In the genomic region with DNA sequence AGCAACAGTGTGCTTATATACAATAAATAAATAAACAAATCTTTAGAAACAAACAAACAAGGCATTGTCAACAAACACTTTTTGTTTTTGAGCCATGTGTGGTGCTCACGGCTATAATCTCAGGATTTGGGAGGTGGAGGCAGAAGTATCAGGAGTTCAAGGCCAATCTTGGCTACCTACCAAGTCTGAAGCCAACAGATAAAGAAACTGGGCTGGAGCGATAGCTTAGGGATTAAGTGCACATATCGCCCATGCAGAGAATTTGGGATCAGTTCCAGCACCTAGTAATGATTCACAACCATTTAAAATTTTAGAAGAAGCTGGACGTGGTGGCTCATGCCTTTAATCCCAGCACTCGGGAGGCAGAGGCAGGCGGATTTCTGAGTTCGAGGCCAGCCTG, we compare ENCODE assay signal across 30 mouse cellular contexts. TPM values are rescaled to one million over a fixed set of nuclear protein-coding genes. Genes with fewer than 3 reads are reported as not detected.
DNase-seq lines count a peak whose midpoint lies in the region; ATAC-seq and TF ChIP-seq lines count a peak whose summit lies in the region.
"Had no signal": no experiment of that assay in that cellular context is flagged by ENCODE, and none has a peak within 500 bp of the region (broad histone marks: within the 10 kb centered on the region; RNA-seq: fewer than 3 reads in every experiment).

No protein-coding gene starts in this region.

- WGBS in kidney, adult 2 months: 57% methylated on average over 7 of the region's 7 CpGs
- WGBS in midbrain, embryonic 11.5 days: 85% methylated on average over 7 of the region's 7 CpGs
- 86% methylated on average over 7 of the region's 7 CpGs for WGBS in midbrain, postnatal 0 days
- 88% methylated on average over 7 of the region's 7 CpGs for whole genome bisulfite sequencing in forebrain, embryonic 14.5 days

- peak; percentile 4 for DNase-seq in kidney, adult 2 months
- DNase-seq in kidney, postnatal 36 days: no peak
- DNase-seq in midbrain, embryonic 11.5 days (ENCODE audit: low spot score, missing footprints): peak; percentile 12
- DNase-seq in midbrain, postnatal 0 days (ENCODE audit: low spot score): no peak
- DNase-seq in forebrain, embryonic 14.5 days (ENCODE audit: low spot score): no peak
- no peak for DNase-seq in embryo, embryonic 9.5 days (ENCODE audit: extremely low spot score)
- DNase-seq: adrenal gland, adult 8-10 months; adrenal gland, postnatal 14 days; adrenal gland, postnatal 36 days; B cell, adult 2 months; cerebellum, adult 11-12 months; cerebellum, adult 2 months; cerebellum, adult 9-10 months; cerebellum, postnatal 10 days; cerebellum, postnatal 25 days; forebrain, postnatal 0 days had no signal

- TF ChIP-seq CTCF in kidney, adult 2 months (conservative IDR thresholded peaks at IDR 0.05; ENCODE audit: insufficient read depth, insufficient read length, low read depth, low read length): no peak
- TF ChIP-seq CTCF in midbrain, postnatal 0 days (IDR thresholded peaks at IDR 0.05): no peak

- no peak for ATAC-seq in midbrain, embryonic 11.5 days (ENCODE audit: low FRiP score)
- no peak for ATAC-seq in midbrain, postnatal 0 days (ENCODE audit: low FRiP score)
- ATAC-seq in megakaryocyte progenitor cell, adult 5-6 weeks (replicated peaks; ENCODE audit: poor library complexity): peak; percentile 63
- ATAC-seq in forebrain, embryonic 14.5 days: no peak
- ATAC-seq: activated CD4-positive, CD25-positive, alpha-beta regulatory T cell, adult 4 months; CD4-positive, CD25-positive, alpha-beta regulatory T cell, adult 4 months; forebrain, embryonic 15.5 days; forebrain, postnatal 0 days; Patski had no signal

- H3K9me3 ChIP-seq in midbrain, embryonic 11.5 days (ENCODE audit: control insufficient read depth, low read length): no peaks in the 10 kb centered on the region; the same call in 1 of the 2 replicates
- H3K9me3 ChIP-seq in midbrain, postnatal 0 days (ENCODE audit: low read length): no peaks in the 10 kb centered on the region
- H3K9me3 ChIP-seq in forebrain, embryonic 14.5 days (replicated peaks; ENCODE audit: control insufficient read depth, low read length): no peaks in the 10 kb centered on the region
- H3K9me3 ChIP-seq: embryonic facial prominence, embryonic 13.5 days; embryonic facial prominence, embryonic 15.5 days; forebrain, embryonic 15.5 days; G1E had no signal

- H3K27ac ChIP-seq in kidney, adult 2 months (ENCODE audit: insufficient read depth, low read depth, low read length): no peak overlapping the region
- H3K27ac ChIP-seq in midbrain, embryonic 11.5 days (ENCODE audit: low read depth, low read length): no peak overlapping the region
- no peak overlapping the region for H3K27ac ChIP-seq in midbrain, postnatal 0 days (ENCODE audit: low read depth, low read length)
- no peak overlapping the region for H3K27ac ChIP-seq in forebrain, embryonic 14.5 days (ENCODE audit: low read depth, low read length)
- H3K27ac ChIP-seq: embryonic facial prominence, embryonic 13.5 days; embryonic facial prominence, embryonic 15.5 days; forebrain, embryonic 10.5 days; forebrain, embryonic 12.5 days; forebrain, embryonic 15.5 days had no signal

- TF ChIP-seq POLR2A in kidney, adult 2 months (IDR thresholded peaks at IDR 0.05; ENCODE audit: low read depth, low read length): no peak

- H3K4me1 ChIP-seq in kidney, adult 2 months (ENCODE audit: control insufficient read depth, insufficient read depth, low read length): no peaks in the 10 kb centered on the region
- no peaks in the 10 kb centered on the region for H3K4me1 ChIP-seq in midbrain, embryonic 11.5 days (ENCODE audit: control insufficient read depth, insufficient read depth, low read length)
- H3K4me1 ChIP-seq in midbrain, postnatal 0 days (ENCODE audit: insufficient read depth, low read length): no peaks in the 10 kb centered on the region
- H3K4me1 ChIP-seq in forebrain, embryonic 14.5 days (ENCODE audit: control insufficient read depth, insufficient read depth, low read length): no peaks in the 10 kb centered on the region
- H3K4me1 ChIP-seq: forebrain, embryonic 12.5 days; forebrain, embryonic 15.5 days had no signal

- no peak overlapping the region for H3K9ac ChIP-seq in midbrain, embryonic 11.5 days (ENCODE audit: low read length)
- H3K9ac ChIP-seq in midbrain, postnatal 0 days (replicated peaks; ENCODE audit: low read length, poor library complexity, severe bottlenecking): no peak overlapping the region
- no peak overlapping the region for H3K9ac ChIP-seq in forebrain, embryonic 14.5 days (ENCODE audit: low read length)
- H3K9ac ChIP-seq: embryonic facial prominence, embryonic 13.5 days; embryonic facial prominence, embryonic 15.5 days; forebrain, embryonic 12.5 days; forebrain, embryonic 15.5 days; forebrain, postnatal 0 days had no signal

- no peak overlapping the region for H3K4me3 ChIP-seq in kidney, adult 2 months (ENCODE audit: insufficient read depth, low read depth, low read length)
- H3K4me3 ChIP-seq in midbrain, embryonic 11.5 days (ENCODE audit: low read depth, low read length): no peak overlapping the region
- H3K4me3 ChIP-seq in midbrain, postnatal 0 days (ENCODE audit: low read depth, low read length): no peak overlapping the region
- no peak overlapping the region for H3K4me3 ChIP-seq in forebrain, embryonic 14.5 days (ENCODE audit: low read depth, low read length)
- H3K4me3 ChIP-seq: embryonic facial prominence, embryonic 13.5 days; embryonic facial prominence, embryonic 15.5 days; erythroblast, embryonic 14.5 days; forebrain, embryonic 10.5 days; forebrain, embryonic 12.5 days; forebrain, embryonic 15.5 days had no signal

- no peaks in the 10 kb centered on the region; the same call in 1 of the 2 replicates for H3K27me3 ChIP-seq in kidney, adult 2 months (replicated peaks; ENCODE audit: control insufficient read depth, insufficient read depth, low read length)
- H3K27me3 ChIP-seq in midbrain, embryonic 11.5 days (ENCODE audit: control insufficient read depth, insufficient read depth, low read length): peaks cover 20% of the 10 kb centered on the region
- H3K27me3 ChIP-seq in midbrain, postnatal 0 days (ENCODE audit: insufficient read depth, low read length): peaks cover 17% of the 10 kb centered on the region
- peaks cover 9% of the 10 kb centered on the region for H3K27me3 ChIP-seq in forebrain, embryonic 14.5 days (replicated peaks; ENCODE audit: control insufficient read depth, insufficient read depth, low read length)

- H3K4me2 ChIP-seq in midbrain, embryonic 11.5 days: no peak overlapping the region
- H3K4me2 ChIP-seq in midbrain, postnatal 0 days (ENCODE audit: low read depth, low read length, poor library complexity, severe bottlenecking): no peak overlapping the region
- no peak overlapping the region for H3K4me2 ChIP-seq in forebrain, embryonic 14.5 days (ENCODE audit: low read length)
- H3K4me2 ChIP-seq: embryonic facial prominence, embryonic 13.5 days; embryonic facial prominence, embryonic 15.5 days; forebrain, embryonic 12.5 days; forebrain, embryonic 15.5 days had no signal

- no peaks in the 10 kb centered on the region for H3K36me3 ChIP-seq in kidney, adult 2 months (ENCODE audit: control insufficient read depth, insufficient read depth, low read length)
- H3K36me3 ChIP-seq in midbrain, embryonic 11.5 days (ENCODE audit: control insufficient read depth, insufficient read depth, low read length): no peaks in the 10 kb centered on the region
- H3K36me3 ChIP-seq in midbrain, postnatal 0 days (ENCODE audit: insufficient read depth, low read length): no peaks in the 10 kb centered on the region
- no peaks in the 10 kb centered on the region for H3K36me3 ChIP-seq in forebrain, embryonic 14.5 days (ENCODE audit: control insufficient read depth, insufficient read depth, low read length)
- H3K36me3 ChIP-seq: embryonic facial prominence, embryonic 13.5 days; embryonic facial prominence, embryonic 15.5 days; forebrain, embryonic 10.5 days; forebrain, embryonic 12.5 days; forebrain, embryonic 15.5 days; G1E had no signal

RNA-seq across cellular contexts. Expression of gene Mei1, which starts 3.7 kb away (rescaled TPM):
- polyA plus RNA-seq in kidney, adult 2 months (2012; rRNA removed): not detected in 2 replicates
- 0.04 TPM in 1 of 2 replicates, not detected in the other for polyA plus RNA-seq in midbrain, embryonic 11.5 days (2014; fragmentation: Nextera tagmentation; extraction: Ambion mirVana)
- not detected in 2 replicates for total RNA-seq in midbrain, postnatal 0 days (2014; rRNA removed)
- polyA plus RNA-seq in midbrain, postnatal 0 days (2015; fragmentation: Nextera tagmentation; extraction: Ambion mirVana): 0.12 and 0.16 TPM in 2 replicates
- total RNA-seq in megakaryocyte progenitor cell, adult 5-6 weeks (2015): not detected in 2 replicates
- not detected in 2 replicates for total RNA-seq in megakaryocyte progenitor cell, adult 5-6 weeks (2017)
- not detected in 2 replicates for polyA plus RNA-seq in forebrain, embryonic 14.5 days (2014; fragmentation: Nextera tagmentation; extraction: Ambion mirVana)
- polyA plus RNA-seq: activated CD4-positive, CD25-positive, alpha-beta regulatory T cell, adult 4 months; CD4-positive, CD25-positive, alpha-beta regulatory T cell, adult 4 months; embryonic facial prominence, embryonic 11.5 days; embryonic facial prominence, embryonic 13.5 days; erythroblast, embryonic 14.5 days; forebrain, embryonic 15.5 days; G1E; Patski had no signal

RNA-seq across cellular contexts. Expression of gene 4930407I10Rik, which starts 14.5 kb away (rescaled TPM):
- polyA plus RNA-seq in kidney, adult 2 months (2012; rRNA removed): 0.01 and 0.02 TPM in 2 replicates
- polyA plus RNA-seq in midbrain, embryonic 11.5 days (2014; fragmentation: Nextera tagmentation; extraction: Ambion mirVana): not detected in 2 replicates
- total RNA-seq in midbrain, postnatal 0 days (2014; rRNA removed): 0.05 TPM in 1 of 2 replicates, not detected in the other
- not detected in 2 replicates for polyA plus RNA-seq in midbrain, postnatal 0 days (2015; fragmentation: Nextera tagmentation; extraction: Ambion mirVana)
- not detected in 2 replicates for total RNA-seq in megakaryocyte progenitor cell, adult 5-6 weeks (2015)
- not detected in 2 replicates for total RNA-seq in megakaryocyte progenitor cell, adult 5-6 weeks (2017)
- not detected in 2 replicates for polyA plus RNA-seq in forebrain, embryonic 14.5 days (2014; fragmentation: Nextera tagmentation; extraction: Ambion mirVana)
- total RNA-seq: adrenal gland, adult 18-20 months; adrenal gland, adult 8-10 months; adrenal gland, postnatal 14 days; adrenal gland, postnatal 36 days; forebrain, postnatal 0 days had no signal
- polyA plus RNA-seq: activated CD4-positive, CD25-positive, alpha-beta regulatory T cell, adult 4 months; CD4-positive, CD25-positive, alpha-beta regulatory T cell, adult 4 months; cerebellum, adult 2 months; cortical plate, adult 2 months; embryonic facial prominence, embryonic 11.5 days; embryonic facial prominence, embryonic 15.5 days; erythroblast, embryonic 14.5 days; forebrain, embryonic 10.5 days; forebrain, embryonic 12.5 days; forebrain, embryonic 15.5 days; forebrain, postnatal 0 days; G1E; Patski had no signal

RNA-seq across cellular contexts. Expression of gene Snu13, which starts 26.1 kb away (rescaled TPM):
- polyA plus RNA-seq in kidney, adult 2 months (2012; rRNA removed): 48.7 and 58.2 TPM in 2 replicates
- polyA plus RNA-seq in midbrain, embryonic 11.5 days (2014; fragmentation: Nextera tagmentation; extraction: Ambion mirVana): 275 and 283 TPM in 2 replicates
- total RNA-seq in midbrain, postnatal 0 days (2014; rRNA removed): 174 and 179 TPM in 2 replicates
- 242 and 274 TPM in 2 replicates for polyA plus RNA-seq in midbrain, postnatal 0 days (2015; fragmentation: Nextera tagmentation; extraction: Ambion mirVana)
- 235 and 245 TPM in 2 replicates for total RNA-seq in megakaryocyte progenitor cell, adult 5-6 weeks (2015)
- total RNA-seq in megakaryocyte progenitor cell, adult 5-6 weeks (2017): 201 and 202 TPM in 2 replicates
- 295 and 348 TPM in 2 replicates for polyA plus RNA-seq in forebrain, embryonic 14.5 days (2014; fragmentation: Nextera tagmentation; extraction: Ambion mirVana)

RNA-seq across cellular contexts. Expression of gene Desi1, which starts 39.8 kb away (rescaled TPM):
- 29.0 and 29.8 TPM in 2 replicates for polyA plus RNA-seq in kidney, adult 2 months (2012; rRNA removed)
- polyA plus RNA-seq in midbrain, embryonic 11.5 days (2014; fragmentation: Nextera tagmentation; extraction: Ambion mirVana): 33.7 and 37.8 TPM in 2 replicates
- 26.9 and 31.2 TPM in 2 replicates for total RNA-seq in midbrain, postnatal 0 days (2014; rRNA removed)
- 43.9 and 45.7 TPM in 2 replicates for polyA plus RNA-seq in midbrain, postnatal 0 days (2015; fragmentation: Nextera tagmentation; extraction: Ambion mirVana)
- total RNA-seq in megakaryocyte progenitor cell, adult 5-6 weeks (2015): 32.6 and 38.4 TPM in 2 replicates
- total RNA-seq in megakaryocyte progenitor cell, adult 5-6 weeks (2017): 7.1 and 9.2 TPM in 2 replicates
- 33.4 and 39.5 TPM in 2 replicates for polyA plus RNA-seq in forebrain, embryonic 14.5 days (2014; fragmentation: Nextera tagmentation; extraction: Ambion mirVana)

RNA-seq across cellular contexts. Expression of gene Ccdc134, which starts 54.2 kb away (rescaled TPM):
- 6.9 and 7.5 TPM in 2 replicates for polyA plus RNA-seq in kidney, adult 2 months (2012; rRNA removed)
- polyA plus RNA-seq in midbrain, embryonic 11.5 days (2014; fragmentation: Nextera tagmentation; extraction: Ambion mirVana): 17.2 and 18.5 TPM in 2 replicates
- total RNA-seq in midbrain, postnatal 0 days (2014; rRNA removed): 8.4 and 8.7 TPM in 2 replicates
- polyA plus RNA-seq in midbrain, postnatal 0 days (2015; fragmentation: Nextera tagmentation; extraction: Ambion mirVana): 6.9 and 7.7 TPM in 2 replicates
- 5.5 and 10.4 TPM in 2 replicates for total RNA-seq in megakaryocyte progenitor cell, adult 5-6 weeks (2015)
- 19.6 and 29.7 TPM in 2 replicates for total RNA-seq in megakaryocyte progenitor cell, adult 5-6 weeks (2017)
- 12.8 and 15.5 TPM in 2 replicates for polyA plus RNA-seq in forebrain, embryonic 14.5 days (2014; fragmentation: Nextera tagmentation; extraction: Ambion mirVana)

Comparison
In these comparisons a context has a peak if more than half of its experiments do, and no peak if none do; other contexts are left out.
1. DNase-seq: peak in kidney, adult 2 months (single experiment) and midbrain, embryonic 11.5 days (single experiment); none in kidney, postnatal 36 days (0 of 2), midbrain, postnatal 0 days (single experiment), forebrain, embryonic 14.5 days (single experiment) and embryo, embryonic 9.5 days (single experiment).